31 mouse cellular contexts compared by ENCODE assay signal in the genomic region with DNA sequence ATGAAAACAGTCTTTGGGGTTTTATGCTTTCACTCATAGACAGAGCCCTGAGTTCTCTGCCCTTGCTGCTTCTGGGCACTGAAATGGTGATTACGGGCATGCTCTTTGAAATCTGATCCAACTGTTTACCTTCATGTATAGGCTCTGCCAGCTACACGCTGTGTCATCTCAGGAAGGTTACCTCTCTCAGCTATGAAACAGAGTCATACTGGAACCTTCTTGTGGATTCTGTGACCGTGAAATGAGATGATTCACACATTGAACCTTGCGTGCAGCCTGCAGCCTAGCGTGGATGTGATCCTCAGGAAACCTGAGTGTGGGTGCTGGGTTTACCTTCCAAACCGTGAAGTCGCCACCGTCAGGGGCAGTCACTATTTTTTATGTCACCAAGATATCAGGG.
"Had no signal": no experiment of that assay in that cellular context is flagged by ENCODE, and none has a peak within 500 bp of the region (broad histone marks: within the 10 kb centered on the region; RNA-seq: fewer than 3 reads in every experiment).

No protein-coding gene starts in this region.

- H3K9ac ChIP-seq: limb, embryonic 12.5 days; limb, embryonic 13.5 days; limb, embryonic 15.5 days; liver, embryonic 12.5 days; liver, embryonic 13.5 days; liver, embryonic 14.5 days; liver, embryonic 15.5 days; liver, postnatal 0 days; lung, embryonic 14.5 days; lung, embryonic 15.5 days; midbrain, embryonic 12.5 days; midbrain, embryonic 13.5 days; midbrain, embryonic 15.5 days; neural tube, embryonic 12.5 days had no signal

- H3K4me2 ChIP-seq: limb, embryonic 12.5 days; limb, embryonic 13.5 days; limb, embryonic 15.5 days; liver, embryonic 11.5 days; liver, embryonic 12.5 days; liver, embryonic 13.5 days; liver, embryonic 15.5 days; lung, embryonic 14.5 days; lung, embryonic 15.5 days; midbrain, embryonic 11.5 days; midbrain, embryonic 12.5 days; midbrain, embryonic 13.5 days; midbrain, embryonic 15.5 days; neural tube, embryonic 12.5 days had no signal

- H3K36me3 ChIP-seq: limb, embryonic 10.5 days; limb, embryonic 12.5 days; limb, embryonic 13.5 days; limb, embryonic 15.5 days; liver, embryonic 12.5 days; liver, embryonic 13.5 days; liver, embryonic 15.5 days; lung, embryonic 15.5 days; midbrain, embryonic 10.5 days; midbrain, embryonic 12.5 days; midbrain, embryonic 13.5 days; midbrain, embryonic 15.5 days; neural tube, embryonic 12.5 days had no signal

- H3K4me3 ChIP-seq: limb, embryonic 10.5 days; limb, embryonic 12.5 days; limb, embryonic 13.5 days; limb, embryonic 15.5 days; liver, embryonic 12.5 days; liver, embryonic 13.5 days; liver, embryonic 15.5 days; lung, embryonic 15.5 days; megakaryocyte, embryonic 14.5 days; midbrain, embryonic 10.5 days; midbrain, embryonic 12.5 days; midbrain, embryonic 13.5 days; midbrain, embryonic 15.5 days; myocyte; neural tube, embryonic 12.5 days had no signal

- H3K9me3 ChIP-seq: limb, embryonic 10.5 days; limb, embryonic 12.5 days; limb, embryonic 13.5 days; limb, embryonic 15.5 days; liver, embryonic 12.5 days; liver, embryonic 13.5 days; liver, embryonic 15.5 days; lung, embryonic 15.5 days; megakaryocyte, embryonic 14.5 days; midbrain, embryonic 10.5 days; midbrain, embryonic 12.5 days; midbrain, embryonic 13.5 days; midbrain, embryonic 15.5 days; neural tube, embryonic 12.5 days had no signal

- H3K27me3 ChIP-seq: limb, embryonic 12.5 days; limb, embryonic 13.5 days; limb, embryonic 15.5 days; liver, embryonic 12.5 days; liver, embryonic 13.5 days; liver, embryonic 15.5 days; lung, embryonic 15.5 days; megakaryocyte, embryonic 14.5 days; midbrain, embryonic 13.5 days; midbrain, embryonic 15.5 days; neural tube, embryonic 12.5 days had no signal

- H3K27ac ChIP-seq: limb, embryonic 10.5 days; limb, embryonic 12.5 days; limb, embryonic 13.5 days; limb, embryonic 15.5 days; liver, embryonic 12.5 days; liver, embryonic 13.5 days; liver, embryonic 14.5 days; liver, embryonic 15.5 days; lung, embryonic 15.5 days; macrophage; midbrain, embryonic 10.5 days; midbrain, embryonic 12.5 days; midbrain, embryonic 13.5 days; midbrain, embryonic 15.5 days; neural tube, embryonic 12.5 days had no signal

- ATAC-seq: liver, embryonic 12.5 days; liver, postnatal 0 days; lung, postnatal 0 days; midbrain, embryonic 13.5 days; midbrain, embryonic 15.5 days; midbrain, embryonic 16.5 days had no signal

- H3K4me1 ChIP-seq: liver, embryonic 15.5 days had no signal

- DNase-seq: left cerebral cortex, postnatal 4 days; liver, embryonic 13.5 days; liver, postnatal 0 days; lung, adult 18-20 months; lung, adult 2 months; lung, embryonic 14.5 days; lung, postnatal 10 days; lung, postnatal 14 days; lung, postnatal 36 days; lung, postnatal 4 days; midbrain, embryonic 14.5 days had no signal
